Mouse (Mus musculus) olfactory bulb, adult 2 months (tissue): ENCODE measurements around the gene Thyn1. TPM values are rescaled to one million over a fixed set of nuclear protein-coding genes. Genes with fewer than 3 reads are reported as not detected.

ENCODE experiments used
- H3K27ac ChIP-seq: fragments of 200-500 bp; 2 replicates; pipeline ENCODE4 v1.5.1; 2012; ENCODE audit warnings: low read depth, low read length; ENCODE audit not compliant: insufficient read depth
- H3K4me1 ChIP-seq: fragments of 200-500 bp; 2 replicates; pipeline ENCODE4 v1.6.1; 2012; ENCODE audit warnings: low read length; ENCODE audit not compliant: control insufficient read depth, insufficient read depth
- H3K4me3 ChIP-seq: fragments of 200-500 bp; 2 replicates; pipeline ENCODE4 v1.5.1; 2012; ENCODE audit warnings: mild to moderate bottlenecking, low read depth, low read length, moderate library complexity; ENCODE audit not compliant: insufficient read depth
- CTCF ChIP-seq: fragments of 200-500 bp; IDR thresholded peaks from 2 replicates; pipeline ENCODE4 v1.5.1; 2012; ENCODE audit warnings: low read depth, mild to moderate bottlenecking, low read length, moderate library complexity; ENCODE audit not compliant: insufficient read depth
- POLR2A ChIP-seq: fragments of 200-500 bp; IDR thresholded peaks from 2 replicates; pipeline ENCODE4 v1.6.1; 2012; ENCODE audit warnings: mild to moderate bottlenecking, low read depth, low read length, moderate library complexity; ENCODE audit not compliant: insufficient read depth
- WGBS: fragments of 180-500 bp; shearing (Covaris S2); methylation state at CpG from one replicate; pipeline ENCODE4 v1.1.7; 2018; 5-methylcytosine and 5-hydroxymethylcytosine counted together
- polyA plus RNA-seq: library from polyadenylated mRNA; stranded (reverse); fragments of >200 nt; gene quantifications from 2 replicates; pipeline ENCODE4 v1.2.4, GENCODE M21; 2012; ENCODE audit warnings: low replicate concordance; ENCODE audit not compliant: missing spikeins, insufficient read depth, insufficient read length

Gene Thyn1
- polyA plus RNA-seq = not detected in 2 replicates

GRCm38 (mm10) chr9:26999461-27000395 is at the start of gene Thyn1, which contains the start of gene Acad8:
TSS of gene Thyn1 (plus strand) at chr9:26999710.
TSS of gene Acad8 (minus strand) at chr9:26999566.
- TF ChIP-seq POLR2A (peak; percentile 35; the same call in 1 of the 2 replicates), CTCF (no peak)
- no peaks in the 10 kb centered on the region for H3K4me1 ChIP-seq
- H3K4me3 ChIP-seq = peak within 1 kb of the TSS; percentile 98
- under 1% methylated on average over 35 of the region's 35 CpGs for WGBS
- peak within 1 kb of the TSS; percentile 81 for H3K27ac ChIP-seq

GRCm38 (mm10) chr9:26977754-26978153 is 21.8 kb upstream of the Thyn1 start:
- Histone ChIP-seq H3K27ac (peak overlapping the region; percentile 75), H3K4me3 (no peak overlapping the region), H3K4me1 (peaks cover 7% of the 10 kb centered on the region; the same call in 1 of the 2 replicates)
- 48% methylated on average over 9 of the region's 9 CpGs for WGBS
- TF ChIP-seq POLR2A = no peak

GRCm38 (mm10) chr9:26978776-26979175 is 20.7 kb upstream of the Thyn1 start:
- WGBS = 85% methylated on average over 3 of the region's 3 CpGs
- TF ChIP-seq CTCF = no peak
- no peak for TF ChIP-seq POLR2A
- Histone ChIP-seq H3K4me3 (no peak overlapping the region), H3K27ac (no peak overlapping the region), H3K4me1 (peaks cover 7% of the 10 kb centered on the region; the same call in 1 of the 2 replicates)

- no peak overlapping the region for H3K4me3 ChIP-seq
- TF ChIP-seq POLR2A (no peak), CTCF (no peak)
- 60% methylated on average over 2 of the region's 2 CpGs for WGBS
Observed at GRCm38 (mm10) chr9:26985090-26985613, 14.4 kb upstream of the Thyn1 start.

GRCm38 (mm10) chr9:26985668-26986277 is 13.7 kb upstream of the Thyn1 start:
- H3K27ac ChIP-seq = peak overlapping the region; percentile 28; the same call in 1 of the 2 replicates
- no peak overlapping the region for H3K4me3 ChIP-seq
- H3K4me1 ChIP-seq = peaks cover 5% of the 10 kb centered on the region
- no peak for TF ChIP-seq POLR2A
- no peak for TF ChIP-seq CTCF
- WGBS = 73% methylated on average over 6 of the region's 6 CpGs

More at GRCm38 (mm10) chr9:26985090-26985613, 14.4 kb upstream of the Thyn1 start:
- Histone ChIP-seq H3K4me1 (peaks cover 5% of the 10 kb centered on the region), H3K27ac (peak overlapping the region; percentile 28; the same call in 1 of the 2 replicates)

- WGBS = 94% methylated on average over 4 of the region's 4 CpGs
Observed at GRCm38 (mm10) chr9:26990181-26990580, 9.3 kb upstream of the Thyn1 start.

GRCm38 (mm10) chr9:26993118-26993517 is 6.4 kb upstream of the Thyn1 start:
- Histone ChIP-seq H3K27ac (no peak overlapping the region), H3K4me3 (no peak overlapping the region), H3K4me1 (no peaks in the 10 kb centered on the region)
- no peak for TF ChIP-seq CTCF
- TF ChIP-seq POLR2A = no peak
- 59% methylated on average over 10 of the region's 10 CpGs for WGBS

More at GRCm38 (mm10) chr9:26990181-26990580, 9.3 kb upstream of the Thyn1 start:
- Histone ChIP-seq H3K4me1 (peaks cover 3% of the 10 kb centered on the region; the same call in 1 of the 2 replicates), H3K4me3 (no peak overlapping the region), H3K27ac (no peak overlapping the region)
- TF ChIP-seq CTCF = no peak
- TF ChIP-seq POLR2A = no peak

- no peak overlapping the region for H3K4me3 ChIP-seq
- TF ChIP-seq POLR2A (no peak), CTCF (no peak)
- 77% methylated on average over 3 of the region's 3 CpGs for whole genome bisulfite sequencing
- H3K4me1 ChIP-seq = no peaks in the 10 kb centered on the region
- H3K27ac ChIP-seq = no peak overlapping the region
Observed at GRCm38 (mm10) chr9:26993900-26994299, 5.6 kb upstream of the Thyn1 start.
